In genomic region chr1:174992520-174992919, GRCm38 (mm10) we compare ENCODE assay signal across 9 mouse cellular contexts.
"Had no signal": no experiment of that assay in that cellular context is flagged by ENCODE, and none has a peak within 500 bp of the region (broad histone marks: within the 10 kb centered on the region; RNA-seq: fewer than 3 reads in every experiment).

No protein-coding gene starts in this region.

- DNase-seq: kidney, adult 11 months; kidney, adult 8-10 months; kidney, postnatal 14 days; kidney, postnatal 4 days; left cerebral cortex, postnatal 4 days; liver, postnatal 0 days; lung, embryonic 14.5 days; thymus, adult 18-20 months; thymus, postnatal 36 days had no signal
